Mouse (Mus musculus) testis, adult 2 months (tissue): ENCODE data around the gene Cdhr3.

Source experiments
- CTCF ChIP-seq: fragments of 200-500 bp; IDR thresholded peaks from 2 replicates; pipeline ENCODE4 v1.5.1; 2012; ENCODE audit warnings: low read depth, mild to moderate bottlenecking, inconsistent platforms, low read length, moderate library complexity; ENCODE audit not compliant: control insufficient read depth, insufficient read depth, insufficient replicate concordance
- POLR2A ChIP-seq: fragments of 200-500 bp; IDR thresholded peaks from 2 replicates; pipeline ENCODE4 v1.6.1; 2012; ENCODE audit warnings: low read depth, mild to moderate bottlenecking, inconsistent platforms, low read length, moderate library complexity; ENCODE audit not compliant: control insufficient read depth

- no peak for TF ChIP-seq CTCF
- TF ChIP-seq POLR2A: no peak
Observed at GRCm38 (mm10) chr12:33101627-33102026, 9.0 kb upstream of the Cdhr3 start.
